Mouse (Mus musculus): Measurements from ENCODE around the gene Tbxas1. TPM values are rescaled to one million over a fixed set of nuclear protein-coding genes. Genes with fewer than 3 reads are reported as not detected.

Tbxas1 gene
- polyA plus RNA-seq, 1 experiment from 2014 or later: 12.8 TPM

DNA sequence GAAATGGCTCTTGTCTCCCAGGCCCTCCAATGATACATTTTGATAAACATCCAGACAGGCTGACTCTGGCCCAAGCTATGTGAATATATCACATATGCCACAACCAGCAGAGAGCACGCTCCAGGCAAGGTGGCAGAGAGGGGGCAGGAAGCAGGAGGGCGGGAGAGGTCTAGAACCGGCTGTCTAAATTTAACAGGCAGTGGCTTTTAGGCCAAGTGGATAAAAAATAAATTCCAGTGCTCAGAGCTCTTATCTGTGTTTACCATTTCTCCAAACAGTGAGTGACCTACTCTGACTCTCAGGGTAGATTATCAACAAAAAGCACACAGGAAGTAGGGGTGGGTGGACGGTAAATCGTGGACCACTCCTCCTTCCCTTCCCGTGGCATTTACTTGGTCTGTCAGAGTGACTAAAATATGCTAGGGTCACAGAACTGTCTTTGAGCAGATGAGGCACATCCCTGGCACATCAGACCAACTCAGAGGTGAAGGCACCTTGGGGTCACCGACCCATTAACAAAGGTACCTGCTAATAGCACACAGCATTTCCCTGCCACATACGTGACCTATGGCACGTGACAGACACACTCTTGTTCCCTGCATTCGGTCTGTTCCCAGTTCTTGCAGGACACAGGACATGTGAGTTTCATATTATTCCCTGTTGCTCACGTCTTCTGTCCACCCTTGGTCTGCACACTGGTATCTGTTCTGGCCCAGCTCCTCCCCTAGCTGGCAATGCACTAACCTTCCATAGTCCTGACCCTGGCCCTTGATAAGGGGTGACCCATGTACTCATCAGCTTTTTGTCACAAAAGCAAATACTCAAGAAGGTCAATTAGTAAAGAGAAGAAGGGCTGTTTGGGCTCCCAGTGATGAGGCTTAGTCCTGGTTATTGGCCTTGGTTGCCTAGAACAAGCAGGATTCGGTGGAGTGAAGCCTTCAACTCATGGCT, 184.6 kb downstream of the Tbxas1 start:
- H3K4me2 ChIP-seq (ENCODE audit: low read depth, low read length): no peak overlapping the region
- 16% methylated on average over 12 of the region's 12 CpGs for WGBS (ENCODE audit: insufficient replicate concordance)
- no peaks in the 10 kb centered on the region for H3K9me3 ChIP-seq (replicated peaks; ENCODE audit: control insufficient read depth, low read length)
- peaks cover 10% of the 10 kb centered on the region for H3K4me1 ChIP-seq (ENCODE audit: control insufficient read depth, low read depth, low read length)
- H3K9ac ChIP-seq (ENCODE audit: low read depth, low read length): no peak overlapping the region
- peak overlapping the region; percentile 83 for H3K27ac ChIP-seq (ENCODE audit: low read length)
- H3K27me3 ChIP-seq (ENCODE audit: control insufficient read depth, insufficient read depth, low read depth, low read length): no peaks in the 10 kb centered on the region
- H3K4me3 ChIP-seq (ENCODE audit: low read depth, low read length): no peak overlapping the region
- no peaks in the 10 kb centered on the region for H3K36me3 ChIP-seq (ENCODE audit: control insufficient read depth, insufficient read depth)
- ATAC-seq (ENCODE audit: low read depth): peak; percentile 86

DNA sequence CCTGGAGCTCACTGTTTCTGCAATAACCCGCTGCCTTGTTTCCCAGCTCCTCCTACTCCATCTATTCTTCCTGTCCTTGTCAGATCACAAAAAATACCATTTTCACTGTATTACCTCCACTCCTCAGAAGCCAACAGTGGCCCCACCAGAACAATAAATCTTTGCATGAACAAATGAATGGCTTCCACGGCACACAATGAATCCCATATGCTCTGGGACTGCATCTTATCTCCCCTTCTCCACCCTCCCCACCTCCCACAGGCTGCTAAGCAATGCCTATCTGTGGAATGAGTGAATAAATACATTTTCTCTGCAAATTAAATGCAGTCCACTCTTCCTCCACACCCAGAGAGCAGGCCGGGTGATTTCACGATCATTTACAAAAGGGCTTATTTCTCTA, 186.0 kb downstream of the Tbxas1 start:
- WGBS (ENCODE audit: insufficient replicate concordance): 45% methylated on average over 4 of the region's 4 CpGs
- ATAC-seq (ENCODE audit: low read depth): no peak

DNA sequence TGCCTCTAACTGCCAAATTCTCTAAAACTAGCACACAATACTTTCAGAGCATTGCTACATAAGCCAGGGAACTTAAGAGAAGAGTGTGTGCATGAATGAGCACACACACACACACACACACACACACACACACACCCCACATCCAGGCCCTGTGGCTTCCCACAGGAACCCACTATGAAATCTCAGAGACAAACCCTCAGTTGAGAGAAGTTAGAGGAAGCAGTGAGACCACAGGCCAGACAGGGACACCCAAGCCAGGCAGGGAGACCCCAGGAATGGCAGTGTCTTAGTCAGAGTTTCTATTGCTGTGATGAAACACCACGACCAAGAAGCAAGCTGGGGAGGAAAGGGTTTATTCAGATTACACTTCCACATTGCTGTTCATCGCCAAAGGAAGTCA, 188.3 kb downstream of the Tbxas1 start:
- H3K27ac ChIP-seq (ENCODE audit: low read length): no peak overlapping the region
- no peak for ATAC-seq (ENCODE audit: low read depth)
- no peak overlapping the region for H3K4me3 ChIP-seq (ENCODE audit: low read depth, low read length)
- H3K4me2 ChIP-seq (ENCODE audit: low read depth, low read length): no peak overlapping the region
- no peak overlapping the region for H3K9ac ChIP-seq (ENCODE audit: low read depth, low read length)
- peaks cover 14% of the 10 kb centered on the region for H3K4me1 ChIP-seq (ENCODE audit: control insufficient read depth, low read depth, low read length)
- no peaks in the 10 kb centered on the region for H3K9me3 ChIP-seq (replicated peaks; ENCODE audit: control insufficient read depth, low read length)
- no peaks in the 10 kb centered on the region for H3K36me3 ChIP-seq (ENCODE audit: control insufficient read depth, insufficient read depth)
- WGBS (ENCODE audit: insufficient replicate concordance): 27% methylated on average over 2 of the region's 2 CpGs
- H3K27me3 ChIP-seq (ENCODE audit: control insufficient read depth, insufficient read depth, low read depth, low read length): no peaks in the 10 kb centered on the region

More for the DNA sequence above, 186.0 kb downstream of the Tbxas1 start:
- Histone ChIP-seq H3K27me3 (ENCODE audit: control insufficient read depth, insufficient read depth, low read depth, low read length) (no peaks in the 10 kb centered on the region), H3K9me3 (replicated peaks; ENCODE audit: control insufficient read depth, low read length) (no peaks in the 10 kb centered on the region), H3K27ac (ENCODE audit: low read length) (no peak overlapping the region), H3K36me3 (ENCODE audit: control insufficient read depth, insufficient read depth) (no peaks in the 10 kb centered on the region), H3K4me1 (ENCODE audit: control insufficient read depth, low read depth, low read length) (peaks cover 10% of the 10 kb centered on the region), H3K4me2 (ENCODE audit: low read depth, low read length) (no peak overlapping the region), H3K9ac (ENCODE audit: low read depth, low read length) (no peak overlapping the region), H3K4me3 (ENCODE audit: low read depth, low read length) (no peak overlapping the region)

DNA sequence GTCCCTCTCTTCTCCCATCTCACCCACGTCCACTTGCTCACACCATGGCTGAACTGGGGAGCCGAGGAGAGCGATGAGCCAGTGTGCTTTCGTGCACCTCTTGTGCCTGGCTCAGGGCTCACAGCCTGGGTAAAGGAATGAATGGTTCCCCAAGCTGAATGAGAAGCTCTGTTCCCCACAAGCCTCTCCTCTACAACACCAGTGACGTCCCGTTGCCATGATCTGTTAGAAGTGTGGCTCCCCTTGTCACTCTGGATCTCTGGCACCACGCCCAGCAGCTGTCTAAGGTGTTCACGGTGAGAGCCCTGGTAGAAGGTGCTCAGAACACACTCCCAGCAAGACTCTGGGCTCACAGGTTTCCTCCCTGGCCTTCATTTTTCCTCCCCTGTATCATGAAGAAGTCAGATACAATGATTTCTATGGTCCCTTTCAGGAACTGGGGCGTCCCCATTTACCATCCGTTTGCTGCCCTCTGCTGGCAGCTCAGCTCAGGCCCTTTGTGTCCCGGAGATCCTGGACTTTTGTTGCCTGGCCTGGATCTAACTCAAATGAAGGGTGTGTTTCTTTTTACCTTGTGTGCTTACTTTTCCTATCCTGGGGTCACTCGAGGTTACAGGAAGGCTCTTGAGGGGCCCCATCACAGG, 191.9 kb downstream of the Tbxas1 start:
- no peak overlapping the region for H3K27ac ChIP-seq (ENCODE audit: low read length)
- no peak overlapping the region for H3K4me3 ChIP-seq (ENCODE audit: low read depth, low read length)
- no peaks in the 10 kb centered on the region for H3K27me3 ChIP-seq (ENCODE audit: control insufficient read depth, insufficient read depth, low read depth, low read length)
- peaks cover 4% of the 10 kb centered on the region; the same call in 1 of the 2 replicates for H3K4me1 ChIP-seq (ENCODE audit: control insufficient read depth, low read depth, low read length)
- no peak overlapping the region for H3K9ac ChIP-seq (ENCODE audit: low read depth, low read length)
- H3K36me3 ChIP-seq (ENCODE audit: control insufficient read depth, insufficient read depth): no peaks in the 10 kb centered on the region
- WGBS (ENCODE audit: insufficient replicate concordance): 44% methylated on average over 12 of the region's 12 CpGs
- no peaks in the 10 kb centered on the region for H3K9me3 ChIP-seq (replicated peaks; ENCODE audit: control insufficient read depth, low read length)
- ATAC-seq (ENCODE audit: low read depth): peak; percentile 65
- H3K4me2 ChIP-seq (ENCODE audit: low read depth, low read length): no peak overlapping the region

DNA sequence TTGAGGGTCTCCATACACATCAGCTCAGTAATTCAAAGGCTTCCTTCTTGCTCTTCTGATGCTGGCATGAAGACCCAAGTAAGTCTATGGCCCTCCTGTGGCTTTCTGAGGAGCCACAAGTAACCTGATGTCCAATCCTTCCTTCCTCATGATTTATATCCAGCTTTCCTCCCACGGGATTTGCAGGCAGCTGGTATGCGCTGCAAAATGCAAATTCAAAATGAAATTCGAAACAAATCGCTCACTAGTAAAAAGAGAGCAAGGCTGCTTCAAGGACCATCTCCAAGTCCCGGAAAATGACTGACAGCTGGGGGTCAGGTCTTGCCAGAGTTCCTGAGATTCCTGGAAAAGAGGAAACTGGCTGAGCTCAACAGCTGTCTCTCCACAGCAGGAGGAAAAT, 197.5 kb downstream of the Tbxas1 start:
- no peak overlapping the region for H3K4me2 ChIP-seq (ENCODE audit: low read depth, low read length)
- H3K27me3 ChIP-seq (ENCODE audit: control insufficient read depth, insufficient read depth, low read depth, low read length): no peaks in the 10 kb centered on the region
- H3K36me3 ChIP-seq (ENCODE audit: control insufficient read depth, insufficient read depth): no peaks in the 10 kb centered on the region
- ATAC-seq (ENCODE audit: low read depth): no peak
- H3K4me3 ChIP-seq (ENCODE audit: low read depth, low read length): no peak overlapping the region
- 60% methylated on average over 5 of the region's 5 CpGs for WGBS (ENCODE audit: insufficient replicate concordance)
- no peaks in the 10 kb centered on the region for H3K9me3 ChIP-seq (replicated peaks; ENCODE audit: control insufficient read depth, low read length)
- no peak overlapping the region for H3K27ac ChIP-seq (ENCODE audit: low read length)
- H3K9ac ChIP-seq (ENCODE audit: low read depth, low read length): no peak overlapping the region
- no peaks in the 10 kb centered on the region for H3K4me1 ChIP-seq (ENCODE audit: control insufficient read depth, low read depth, low read length)

DNA sequence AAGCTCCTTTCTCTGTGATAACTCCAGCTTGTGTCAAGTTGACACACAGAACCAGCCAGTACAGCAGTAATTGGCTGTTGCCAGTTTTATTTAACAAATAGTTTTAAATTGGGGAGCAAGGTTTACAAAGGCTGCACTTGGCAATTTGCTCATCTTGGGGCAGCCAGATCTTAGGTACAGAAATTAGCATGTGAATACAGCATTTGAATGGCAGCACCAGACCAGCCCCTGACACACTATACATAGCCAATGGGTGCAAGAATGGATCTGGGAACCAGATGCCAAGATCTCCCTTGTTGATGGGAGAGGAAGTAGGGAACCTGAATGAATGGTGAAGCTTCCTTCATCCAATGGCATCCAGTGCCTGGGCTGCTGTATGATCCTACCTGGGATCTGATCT, 199.0 kb downstream of the Tbxas1 start:
- ATAC-seq (ENCODE audit: low read depth): no peak
- H3K4me3 ChIP-seq (ENCODE audit: low read depth, low read length): no peak overlapping the region
- no peak overlapping the region for H3K9ac ChIP-seq (ENCODE audit: low read depth, low read length)
- no peaks in the 10 kb centered on the region for H3K9me3 ChIP-seq (replicated peaks; ENCODE audit: control insufficient read depth, low read length)
- H3K4me2 ChIP-seq (ENCODE audit: low read depth, low read length): no peak overlapping the region
- no peaks in the 10 kb centered on the region for H3K4me1 ChIP-seq (ENCODE audit: control insufficient read depth, low read depth, low read length)
- no peak overlapping the region for H3K27ac ChIP-seq (ENCODE audit: low read length)
- no peaks in the 10 kb centered on the region for H3K36me3 ChIP-seq (ENCODE audit: control insufficient read depth, insufficient read depth)
- no peaks in the 10 kb centered on the region for H3K27me3 ChIP-seq (ENCODE audit: control insufficient read depth, insufficient read depth, low read depth, low read length)

GRCm38 (mm10) chr6:39076498-39076897, 201.3 kb downstream of the Tbxas1 start:
- Histone ChIP-seq H3K27ac (ENCODE audit: low read length) (no peak overlapping the region), H3K4me1 (ENCODE audit: control insufficient read depth, low read depth, low read length) (no peaks in the 10 kb centered on the region), H3K4me3 (ENCODE audit: low read depth, low read length) (no peak overlapping the region), H3K9ac (ENCODE audit: low read depth, low read length) (no peak overlapping the region), H3K36me3 (ENCODE audit: control insufficient read depth, insufficient read depth) (no peaks in the 10 kb centered on the region), H3K9me3 (replicated peaks; ENCODE audit: control insufficient read depth, low read length) (no peaks in the 10 kb centered on the region), H3K4me2 (ENCODE audit: low read depth, low read length) (no peak overlapping the region), H3K27me3 (ENCODE audit: control insufficient read depth, insufficient read depth, low read depth, low read length) (no peaks in the 10 kb centered on the region)
- no peak for ATAC-seq (ENCODE audit: low read depth)

- Histone ChIP-seq H3K27ac (ENCODE audit: low read length) (no peak overlapping the region), H3K9ac (ENCODE audit: low read depth, low read length) (no peak overlapping the region), H3K4me3 (ENCODE audit: low read depth, low read length) (no peak overlapping the region), H3K27me3 (ENCODE audit: control insufficient read depth, insufficient read depth, low read depth, low read length) (no peaks in the 10 kb centered on the region), H3K4me1 (ENCODE audit: control insufficient read depth, low read depth, low read length) (no peaks in the 10 kb centered on the region), H3K36me3 (ENCODE audit: control insufficient read depth, insufficient read depth) (no peaks in the 10 kb centered on the region), H3K4me2 (ENCODE audit: low read depth, low read length) (no peak overlapping the region), H3K9me3 (replicated peaks; ENCODE audit: control insufficient read depth, low read length) (no peaks in the 10 kb centered on the region)
- 53% methylated on average over 4 of the region's 4 CpGs for WGBS (ENCODE audit: insufficient replicate concordance)
- ATAC-seq (ENCODE audit: low read depth): no peak
Measured at GRCm38 (mm10) chr6:39104631-39105030, 229.4 kb downstream of the Tbxas1 start.

DNA sequence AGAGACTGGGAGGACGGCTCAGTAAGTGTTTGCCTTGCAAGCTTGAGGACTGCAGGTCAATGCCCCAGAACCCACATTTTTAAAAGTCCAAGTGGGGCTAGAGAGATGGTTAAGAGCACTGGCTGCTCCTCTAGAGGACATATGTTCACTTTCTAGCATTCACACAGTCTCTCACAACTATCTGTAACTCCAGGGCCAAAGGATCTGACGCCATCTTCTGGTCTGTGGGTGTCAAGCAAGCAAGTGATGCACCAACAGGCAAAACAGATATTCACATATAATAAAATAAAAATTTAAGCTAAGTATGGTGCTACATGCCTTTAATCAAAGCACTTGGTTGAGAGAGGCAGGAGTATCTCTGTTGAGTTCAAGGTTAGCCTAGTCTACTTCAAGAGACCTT, 231.6 kb downstream of the Tbxas1 start:
- Histone ChIP-seq H3K9ac (ENCODE audit: low read depth, low read length) (no peak overlapping the region), H3K36me3 (ENCODE audit: control insufficient read depth, insufficient read depth) (no peaks in the 10 kb centered on the region), H3K27me3 (ENCODE audit: control insufficient read depth, insufficient read depth, low read depth, low read length) (no peaks in the 10 kb centered on the region), H3K9me3 (replicated peaks; ENCODE audit: control insufficient read depth, low read length) (no peaks in the 10 kb centered on the region), H3K4me3 (ENCODE audit: low read depth, low read length) (no peak overlapping the region), H3K27ac (ENCODE audit: low read length) (no peak overlapping the region), H3K4me2 (ENCODE audit: low read depth, low read length) (no peak overlapping the region), H3K4me1 (ENCODE audit: control insufficient read depth, low read depth, low read length) (no peaks in the 10 kb centered on the region)
- 57% methylated on average over 2 of the region's 2 CpGs for WGBS (ENCODE audit: insufficient replicate concordance)
- no peak for ATAC-seq (ENCODE audit: low read depth)

Measured in liver, embryonic 16.5 days (tissue).